Mouse (Mus musculus) neural tube, embryonic 14.5 days (tissue): ENCODE measurements around the gene Stim2. TPM values are rescaled to one million over a fixed set of nuclear protein-coding genes. Genes with fewer than 3 reads are reported as not detected.
A peak's percentile ranks its signal among the peaks of the same experiment; 100 is the strongest.

ENCODE experiments used
- ATAC-seq: fragments of 200-750 bp; cut with Nextera tagmentation; 2 replicates; pipeline ENCODE4 v1.8.0; 2017; ENCODE audit warnings: low read depth, mild to moderate bottlenecking, moderate TSS enrichment, moderate library complexity
- H3K27ac ChIP-seq: fragments of 300-500 bp; sonication (generic); 2 replicates; pipeline ENCODE4 v1.5.1; 2014; ENCODE audit warnings: low read depth, mild to moderate bottlenecking, control low read depth, low read length, moderate library complexity, mixed read lengths
- H3K27me3 ChIP-seq: fragments of 300-500 bp; sonication (generic); 2 replicates; pipeline ENCODE4 v1.6.1; 2014; ENCODE audit warnings: low read length; ENCODE audit not compliant: control insufficient read depth, insufficient read depth
- H3K36me3 ChIP-seq: fragments of 300-500 bp; sonication (generic); 2 replicates; pipeline ENCODE4 v1.6.1; 2014; ENCODE audit warnings: low read length, mixed read lengths; ENCODE audit not compliant: control insufficient read depth, insufficient read depth
- H3K4me1 ChIP-seq: fragments of 300-500 bp; sonication (generic); 2 replicates; pipeline ENCODE4 v1.6.1; 2014; ENCODE audit warnings: low read length; ENCODE audit not compliant: control insufficient read depth, insufficient read depth
- H3K4me2 ChIP-seq: fragments of 300-500 bp; sonication (generic); 2 replicates; pipeline ENCODE4 v1.6.1; 2014; ENCODE audit warnings: mild to moderate bottlenecking, low read depth, low read length, control low read depth
- H3K4me3 ChIP-seq: fragments of 300-500 bp; sonication (generic); 2 replicates; pipeline ENCODE4 v1.5.1; 2014; ENCODE audit warnings: low read depth, low read length, control low read depth, mixed read lengths
- H3K9ac ChIP-seq: fragments of 300-500 bp; sonication (generic); replicated peaks from 2 replicates; pipeline ENCODE4 v1.6.1; 2014; ENCODE audit warnings: low read depth, mild to moderate bottlenecking, control low read depth, low read length, mixed read lengths
- H3K9me3 ChIP-seq: fragments of 300-500 bp; sonication (generic); 2 replicates; pipeline ENCODE4 v1.6.1; 2016; ENCODE audit warnings: low read length; ENCODE audit not compliant: control insufficient read depth
- WGBS: fragments of 180-500 bp; shearing (Covaris S2); extraction: QIAGEN DNeasy Blood & Tissue Kit; methylation state at CpG from one replicate; pipeline ENCODE4 v1.1.7; 2014; 5-methylcytosine and 5-hydroxymethylcytosine counted together
- polyA plus RNA-seq: library from polyadenylated mRNA; unstranded; fragments of >200 nt; fragmentation: Nextera tagmentation; extraction: Ambion mirVana; gene quantifications from 2 replicates; pipeline ENCODE4 v1.2.1, GENCODE M21; 2014

The Stim2 gene
- polyA plus RNA-seq, 1 experiment from 2014 or later = 30.6 TPM

DNA sequence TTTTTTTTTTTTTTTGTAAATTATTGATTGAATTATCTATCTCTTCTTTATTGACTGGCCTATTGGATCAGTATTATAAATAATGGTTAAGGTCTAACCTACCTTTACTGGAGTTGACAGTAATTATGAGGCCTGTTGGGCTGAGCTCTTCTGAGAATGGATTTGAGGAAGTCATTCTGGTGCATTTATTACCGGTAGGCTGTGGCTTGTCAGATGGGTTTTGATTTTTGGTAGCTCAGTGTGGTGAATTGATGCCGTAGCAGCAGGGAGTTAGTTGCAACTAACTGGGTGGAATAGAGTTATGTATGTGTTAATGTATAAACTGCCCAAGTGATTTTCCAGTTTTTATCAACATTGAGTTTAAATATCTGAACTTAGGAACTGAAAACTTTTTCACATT is 72.2 kb downstream of the Stim2 start:
- WGBS = 95% methylated on average over 2 of the region's 2 CpGs
- H3K4me2 ChIP-seq = no peak overlapping the region
- ATAC-seq = no peak
- no peaks in the 10 kb centered on the region for H3K36me3 ChIP-seq
- H3K9ac ChIP-seq = no peak overlapping the region
- H3K4me3 ChIP-seq = no peak overlapping the region
- H3K27me3 ChIP-seq = no peaks in the 10 kb centered on the region
- no peaks in the 10 kb centered on the region for H3K4me1 ChIP-seq
- no peak overlapping the region for H3K27ac ChIP-seq
- no peaks in the 10 kb centered on the region for H3K9me3 ChIP-seq

DNA sequence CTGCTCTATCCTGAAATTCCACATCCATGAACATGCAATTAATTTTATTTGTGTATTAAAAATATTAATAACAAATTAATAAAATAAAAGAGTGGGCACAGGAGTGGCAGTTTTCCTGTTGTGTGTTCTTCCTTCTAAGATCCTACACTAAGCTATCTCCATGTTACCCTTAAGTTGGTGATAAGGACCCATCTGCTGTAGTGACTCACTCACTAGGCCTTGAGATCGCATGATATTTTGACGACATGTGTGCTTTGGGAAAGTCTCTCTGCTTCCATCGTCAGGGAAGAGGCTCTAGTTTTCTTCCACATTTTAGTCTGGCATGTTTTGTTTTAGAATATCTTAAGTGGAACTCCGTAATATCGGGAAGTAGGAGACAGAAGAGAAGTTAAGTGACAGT is 73.0 kb downstream of the Stim2 start:
- H3K27me3 ChIP-seq = no peaks in the 10 kb centered on the region
- no peak overlapping the region for H3K27ac ChIP-seq
- WGBS = 94% methylated on average over 5 of the region's 5 CpGs
- no peak for ATAC-seq
- no peak overlapping the region for H3K9ac ChIP-seq
- H3K4me1 ChIP-seq = no peaks in the 10 kb centered on the region
- no peak overlapping the region for H3K4me3 ChIP-seq
- H3K9me3 ChIP-seq = no peaks in the 10 kb centered on the region
- H3K4me2 ChIP-seq = no peak overlapping the region
- no peaks in the 10 kb centered on the region for H3K36me3 ChIP-seq

DNA sequence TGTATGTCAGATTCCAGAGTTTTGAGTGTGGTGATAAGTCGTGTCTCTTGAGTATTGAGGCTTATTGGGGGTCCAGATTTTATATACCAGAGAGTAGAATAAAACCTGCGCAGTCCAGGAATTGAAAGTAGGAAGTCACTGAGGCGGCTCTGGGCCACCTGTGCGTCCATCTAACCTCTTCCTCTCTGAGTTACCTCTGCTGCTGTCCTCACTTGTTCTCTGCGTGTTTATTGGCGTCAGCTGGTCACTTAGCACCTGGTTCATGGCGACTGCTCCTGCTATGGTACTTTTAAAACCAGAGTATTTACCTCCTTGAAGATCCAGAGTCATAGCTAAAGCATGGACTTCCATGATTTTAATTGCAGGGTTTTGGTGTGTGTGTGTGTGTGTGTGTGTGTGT is 73.4 kb downstream of the Stim2 start:
- H3K27me3 ChIP-seq = no peaks in the 10 kb centered on the region
- 89% methylated on average over 7 of the region's 7 CpGs for WGBS
- no peak overlapping the region for H3K4me2 ChIP-seq
- no peak overlapping the region for H3K9ac ChIP-seq
- no peaks in the 10 kb centered on the region for H3K4me1 ChIP-seq
- H3K27ac ChIP-seq = no peak overlapping the region
- H3K9me3 ChIP-seq = no peaks in the 10 kb centered on the region
- no peak for ATAC-seq
- H3K4me3 ChIP-seq = no peak overlapping the region
- no peaks in the 10 kb centered on the region for H3K36me3 ChIP-seq

DNA sequence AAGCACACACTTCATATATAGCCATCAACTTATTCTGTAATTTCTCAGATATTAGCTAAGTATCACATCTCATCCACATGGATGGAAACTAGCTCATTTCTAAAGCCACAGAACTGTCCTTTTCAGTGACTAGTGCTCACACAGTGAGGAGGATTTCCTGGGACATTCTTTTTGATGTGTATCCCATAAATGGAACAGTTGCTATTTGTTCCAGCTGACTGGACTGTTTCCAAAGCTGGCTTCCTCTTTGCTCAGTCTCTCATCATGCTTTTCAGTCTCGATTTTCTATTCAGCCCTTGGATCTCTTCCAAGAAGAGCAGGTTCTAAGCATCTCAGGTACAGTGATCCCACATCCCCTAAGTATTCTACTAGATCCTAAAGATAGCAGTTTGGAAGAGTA is 75.0 kb downstream of the Stim2 start:
- Histone ChIP-seq H3K27ac (no peak overlapping the region), H3K4me3 (no peak overlapping the region)

DNA sequence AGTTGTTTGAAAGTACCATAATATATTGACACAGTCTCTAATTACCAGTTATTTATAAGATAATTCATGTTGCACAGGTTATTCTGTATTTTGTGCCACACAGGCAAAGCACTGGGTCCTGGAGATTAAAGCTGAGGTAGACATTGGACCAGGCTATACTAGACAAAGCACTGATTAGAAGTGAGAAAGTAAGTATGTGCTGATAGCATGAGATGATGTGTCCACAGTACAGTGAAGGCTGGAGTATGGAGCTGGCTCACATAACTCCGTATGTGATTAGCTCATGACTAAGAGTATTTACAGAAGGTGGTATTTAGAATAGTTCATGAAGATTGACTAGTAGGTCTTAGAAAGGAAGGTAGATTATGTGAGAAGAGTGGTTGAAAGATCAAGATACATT is 81.7 kb downstream of the Stim2 start:
- Histone ChIP-seq H3K4me2 (no peak overlapping the region), H3K27ac (no peak overlapping the region), H3K9ac (no peak overlapping the region), H3K4me1 (no peaks in the 10 kb centered on the region), H3K4me3 (no peak overlapping the region), H3K27me3 (no peaks in the 10 kb centered on the region), H3K9me3 (no peaks in the 10 kb centered on the region), H3K36me3 (no peaks in the 10 kb centered on the region)
- no peak for ATAC-seq
- 98% methylated on average over 1 of the region's 1 CpGs for WGBS

More for the DNA sequence above, 75.0 kb downstream of the Stim2 start:
- Histone ChIP-seq H3K4me1 (no peaks in the 10 kb centered on the region), H3K4me2 (no peak overlapping the region), H3K27me3 (no peaks in the 10 kb centered on the region), H3K36me3 (no peaks in the 10 kb centered on the region), H3K9ac (no peak overlapping the region), H3K9me3 (no peaks in the 10 kb centered on the region)
- ATAC-seq = no peak
- 17% methylated on average over 1 of the region's 1 CpGs for WGBS

DNA sequence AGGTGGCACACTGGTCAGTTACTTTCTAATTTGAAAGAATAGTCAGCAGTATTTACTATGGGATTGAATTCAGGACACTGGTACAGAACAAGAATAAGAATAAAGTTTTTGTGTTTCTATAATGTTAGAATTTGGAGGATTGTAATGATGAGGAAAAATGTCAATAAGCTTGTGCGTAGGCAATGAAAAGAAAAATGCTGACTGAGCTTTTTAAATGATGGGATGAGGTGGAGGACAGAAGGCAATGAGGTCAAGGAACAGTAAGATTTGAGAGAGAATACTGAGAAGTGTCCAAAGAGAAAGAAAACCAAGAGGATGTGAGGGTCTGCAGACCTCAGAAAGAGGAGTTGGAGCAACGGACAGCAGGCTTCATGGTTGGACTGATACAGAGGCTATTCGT is 89.6 kb downstream of the Stim2 start:
- Histone ChIP-seq H3K4me1 (no peaks in the 10 kb centered on the region), H3K4me3 (no peak overlapping the region), H3K27ac (no peak overlapping the region), H3K36me3 (no peaks in the 10 kb centered on the region), H3K27me3 (no peaks in the 10 kb centered on the region), H3K9me3 (no peaks in the 10 kb centered on the region), H3K9ac (no peak overlapping the region), H3K4me2 (no peak overlapping the region)
- WGBS = 92% methylated on average over 3 of the region's 3 CpGs
- no peak for ATAC-seq

DNA sequence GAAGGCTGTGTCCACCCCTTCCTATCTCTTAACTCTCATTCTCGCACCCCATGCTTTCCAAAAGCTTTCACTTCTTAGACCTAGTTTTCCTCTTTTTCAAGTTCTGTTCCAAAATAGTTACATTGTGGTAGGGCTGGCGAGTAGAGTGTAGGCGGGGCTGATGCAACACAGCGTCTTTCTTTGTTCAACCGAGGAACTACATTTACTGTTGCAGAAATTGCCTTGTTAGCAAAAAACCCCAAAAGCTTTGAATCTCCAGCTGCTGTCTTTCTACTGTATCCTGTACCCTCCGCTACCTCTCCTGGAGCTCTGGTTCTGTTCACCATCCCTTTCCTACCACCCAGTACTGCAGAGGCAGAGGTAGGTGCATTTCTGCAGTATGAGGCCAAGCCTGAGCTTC is 99.9 kb downstream of the Stim2 start:
- H3K36me3 ChIP-seq = no peaks in the 10 kb centered on the region
- WGBS = 83% methylated on average over 6 of the region's 6 CpGs
- no peaks in the 10 kb centered on the region for H3K27me3 ChIP-seq
- no peak overlapping the region for H3K4me3 ChIP-seq
- no peak overlapping the region for H3K9ac ChIP-seq
- H3K9me3 ChIP-seq = no peaks in the 10 kb centered on the region
- H3K27ac ChIP-seq = no peak overlapping the region
- no peak for ATAC-seq
- no peaks in the 10 kb centered on the region; the same call in 1 of the 2 replicates for H3K4me1 ChIP-seq
- H3K4me2 ChIP-seq = no peak overlapping the region

DNA sequence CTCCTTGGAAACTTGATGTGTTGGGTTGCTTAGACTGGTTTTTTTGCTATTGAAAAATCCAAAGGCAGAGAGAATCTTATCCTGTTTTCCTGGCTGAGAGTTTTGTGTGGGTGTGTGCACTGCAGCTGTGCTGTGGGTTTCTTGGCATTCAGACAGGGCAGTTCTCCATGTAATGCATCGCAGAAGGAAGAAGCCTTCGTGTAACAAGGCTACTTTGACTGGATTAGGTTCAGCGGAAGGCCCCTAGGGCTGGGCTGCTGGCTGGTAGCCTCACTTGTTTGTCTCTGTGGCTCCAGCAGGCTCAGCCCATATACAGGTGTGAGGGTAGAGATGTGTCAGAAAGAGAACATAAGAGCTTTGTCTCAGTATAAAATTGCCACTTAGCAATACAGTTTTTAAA is 102.6 kb downstream of the Stim2 start:
- Histone ChIP-seq H3K4me3 (no peak overlapping the region), H3K36me3 (no peaks in the 10 kb centered on the region), H3K4me2 (no peak overlapping the region), H3K9me3 (no peaks in the 10 kb centered on the region), H3K27me3 (no peaks in the 10 kb centered on the region), H3K27ac (no peak overlapping the region), H3K4me1 (no peaks in the 10 kb centered on the region; the same call in 1 of the 2 replicates), H3K9ac (no peak overlapping the region)
- peak; percentile 64; the same call in 1 of the 2 replicates for ATAC-seq
- WGBS = 43% methylated on average over 3 of the region's 3 CpGs

DNA sequence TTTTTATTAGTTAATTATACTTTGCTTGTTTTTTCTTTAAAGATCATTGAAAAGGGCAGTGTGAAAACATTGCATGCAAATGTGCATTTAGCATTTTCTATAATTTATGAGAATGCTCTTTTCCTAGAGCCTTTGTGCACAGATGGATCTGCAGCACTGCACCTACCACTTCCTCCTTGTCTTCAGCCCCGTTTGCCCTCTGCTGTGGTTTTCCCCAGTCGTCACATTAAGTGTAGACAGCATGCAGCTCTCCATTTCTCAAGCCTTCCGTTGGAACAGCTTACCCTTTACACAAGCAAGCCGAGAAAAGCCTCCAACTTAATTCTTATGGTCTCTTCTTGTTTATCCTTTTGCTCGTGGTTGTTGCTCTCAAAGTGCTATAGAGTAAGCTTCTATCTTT is 103.0 kb downstream of the Stim2 start:
- Histone ChIP-seq H3K4me2 (no peak overlapping the region), H3K9me3 (no peaks in the 10 kb centered on the region), H3K9ac (no peak overlapping the region), H3K27me3 (no peaks in the 10 kb centered on the region), H3K4me3 (no peak overlapping the region), H3K27ac (no peak overlapping the region), H3K36me3 (no peaks in the 10 kb centered on the region), H3K4me1 (no peaks in the 10 kb centered on the region; the same call in 1 of the 2 replicates)
- whole genome bisulfite sequencing = 42% methylated on average over 5 of the region's 5 CpGs
- no peak for ATAC-seq

DNA sequence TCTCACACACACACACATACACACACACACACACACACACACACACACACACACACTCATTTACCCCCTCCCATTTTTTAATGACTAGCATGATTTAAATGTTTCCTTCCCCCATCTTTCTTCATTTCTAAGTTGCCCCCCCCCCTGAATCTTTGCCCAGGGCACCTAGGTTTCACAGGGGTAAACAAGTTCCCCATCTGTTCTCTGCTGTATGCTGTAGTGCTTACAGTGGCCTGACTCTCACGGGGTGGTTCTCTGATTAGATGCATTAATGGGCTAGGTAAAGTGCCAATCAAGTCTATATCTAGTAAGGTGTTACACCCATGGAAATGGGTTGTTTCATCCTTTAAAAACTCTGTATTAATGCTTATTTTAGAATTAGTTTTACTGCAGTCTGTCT is 103.7 kb downstream of the Stim2 start:
- H3K9ac ChIP-seq = no peak overlapping the region
- no peak overlapping the region for H3K4me2 ChIP-seq
- H3K36me3 ChIP-seq = no peaks in the 10 kb centered on the region
- H3K27ac ChIP-seq = no peak overlapping the region
- no peaks in the 10 kb centered on the region; the same call in 1 of the 2 replicates for H3K4me1 ChIP-seq
- H3K9me3 ChIP-seq = no peaks in the 10 kb centered on the region
- 40% methylated on average over 1 of the region's 1 CpGs for WGBS
- no peaks in the 10 kb centered on the region for H3K27me3 ChIP-seq
- ATAC-seq = no peak
- H3K4me3 ChIP-seq = no peak overlapping the region
